Mouse (Mus musculus): Measurements from ENCODE around the gene Pga5. TPM values are rescaled to one million over a fixed set of nuclear protein-coding genes. Genes with fewer than 3 reads are reported as not detected.

The Pga5 gene
- polyA plus RNA-seq, 1 experiment, result not detected

GRCm38 (mm10) chr19:10693926-10694682, 16.2 kb upstream of the Pga5 start:
- no peak for TF ChIP-seq POLR2A (IDR thresholded peaks at IDR 0.05; ENCODE audit: borderline replicate concordance, extremely low read depth, low read depth, low read length)
- TF ChIP-seq CTCF (IDR thresholded peaks at IDR 0.05; ENCODE audit: insufficient read depth, low read length), result no peak
- Histone ChIP-seq H3K4me3 (replicated peaks; ENCODE audit: extremely low read depth, low read depth, low read length) (no peak overlapping the region), H3K4me1 (ENCODE audit: control insufficient read depth, insufficient read depth, low read length) (peaks cover 22% of the 10 kb centered on the region)
- 63% methylated on average over 10 of the region's 10 CpGs for WGBS
- DNase-seq, result no peak

- H3K4me3 ChIP-seq (replicated peaks; ENCODE audit: extremely low read depth, low read depth, low read length), result no peak overlapping the region
- peaks cover 14% of the 10 kb centered on the region for H3K4me1 ChIP-seq (ENCODE audit: control insufficient read depth, insufficient read depth, low read length)
- DNase-seq, result no peak
- 75% methylated on average over 4 of the region's 4 CpGs for WGBS
- TF ChIP-seq CTCF (IDR thresholded peaks at IDR 0.05; ENCODE audit: insufficient read depth, low read length) (no peak), POLR2A (IDR thresholded peaks at IDR 0.05; ENCODE audit: borderline replicate concordance, extremely low read depth, low read depth, low read length) (no peak)
Observed at GRCm38 (mm10) chr19:10692361-10692760, 14.5 kb upstream of the Pga5 start.

GRCm38 (mm10) chr19:10691660-10692059, 13.8 kb upstream of the Pga5 start:
- WGBS, result 72% methylated on average over 3 of the region's 3 CpGs
- Histone ChIP-seq H3K4me1 (ENCODE audit: control insufficient read depth, insufficient read depth, low read length) (peaks cover 14% of the 10 kb centered on the region), H3K4me3 (replicated peaks; ENCODE audit: extremely low read depth, low read depth, low read length) (no peak overlapping the region)
- DNase-seq, result no peak
- TF ChIP-seq CTCF (IDR thresholded peaks at IDR 0.05; ENCODE audit: insufficient read depth, low read length) (no peak), POLR2A (IDR thresholded peaks at IDR 0.05; ENCODE audit: borderline replicate concordance, extremely low read depth, low read depth, low read length) (no peak)

- WGBS, result 82% methylated on average over 4 of the region's 4 CpGs
- no peak for DNase-seq
- no peak overlapping the region for H3K4me3 ChIP-seq (replicated peaks; ENCODE audit: extremely low read depth, low read depth, low read length)
- H3K4me1 ChIP-seq (ENCODE audit: control insufficient read depth, insufficient read depth, low read length), result peaks cover 14% of the 10 kb centered on the region
- TF ChIP-seq CTCF (IDR thresholded peaks at IDR 0.05; ENCODE audit: insufficient read depth, low read length), result no peak
- no peak for TF ChIP-seq POLR2A (IDR thresholded peaks at IDR 0.05; ENCODE audit: borderline replicate concordance, extremely low read depth, low read depth, low read length)
Observed at GRCm38 (mm10) chr19:10691121-10691520, 13.2 kb upstream of the Pga5 start.

- no peak for TF ChIP-seq POLR2A (IDR thresholded peaks at IDR 0.05; ENCODE audit: borderline replicate concordance, extremely low read depth, low read depth, low read length)
- no peak for TF ChIP-seq CTCF (IDR thresholded peaks at IDR 0.05; ENCODE audit: insufficient read depth, low read length)
- no peak for DNase-seq
- no peak overlapping the region for H3K4me3 ChIP-seq (replicated peaks; ENCODE audit: extremely low read depth, low read depth, low read length)
- H3K4me1 ChIP-seq (ENCODE audit: control insufficient read depth, insufficient read depth, low read length), result peaks cover 14% of the 10 kb centered on the region
- 46% methylated on average over 3 of the region's 3 CpGs for WGBS
Observed at GRCm38 (mm10) chr19:10690336-10690735, 12.5 kb upstream of the Pga5 start.

GRCm38 (mm10) chr19:10689470-10690166, 11.7 kb upstream of the Pga5 start:
- Histone ChIP-seq H3K4me1 (ENCODE audit: control insufficient read depth, insufficient read depth, low read length) (peaks cover 14% of the 10 kb centered on the region), H3K4me3 (replicated peaks; ENCODE audit: extremely low read depth, low read depth, low read length) (peak overlapping the region; percentile 94)
- DNase-seq, result no peak
- WGBS, result 33% methylated on average over 5 of the region's 5 CpGs
- TF ChIP-seq POLR2A (IDR thresholded peaks at IDR 0.05; ENCODE audit: borderline replicate concordance, extremely low read depth, low read depth, low read length) (no peak), CTCF (IDR thresholded peaks at IDR 0.05; ENCODE audit: insufficient read depth, low read length) (no peak)

- H3K4me1 ChIP-seq (ENCODE audit: control insufficient read depth, insufficient read depth, low read length), result peaks cover 11% of the 10 kb centered on the region
- DNase-seq, result peak; percentile 97
- under 1% methylated on average over 74 of the region's 74 CpGs for WGBS
- TF ChIP-seq POLR2A (IDR thresholded peaks at IDR 0.05; ENCODE audit: borderline replicate concordance, extremely low read depth, low read depth, low read length), result peak; percentile 58
- no peak for TF ChIP-seq CTCF (IDR thresholded peaks at IDR 0.05; ENCODE audit: insufficient read depth, low read length)
- peak within 1 kb of the TSS; percentile 94 for H3K4me3 ChIP-seq (replicated peaks; ENCODE audit: extremely low read depth, low read depth, low read length)
Observed at GRCm38 (mm10) chr19:10688537-10689352, 10.9 kb upstream of the Pga5 start, which contains the start of gene Vps37c. Gene Vps37c, plus strand, starts transcription at chr19:10688735.

- Histone ChIP-seq H3K4me3 (replicated peaks; ENCODE audit: extremely low read depth, low read depth, low read length) (no peak overlapping the region), H3K4me1 (ENCODE audit: control insufficient read depth, insufficient read depth, low read length) (peaks cover 9% of the 10 kb centered on the region)
- WGBS, result 58% methylated on average over 2 of the region's 2 CpGs
- no peak for DNase-seq
- TF ChIP-seq CTCF (IDR thresholded peaks at IDR 0.05; ENCODE audit: insufficient read depth, low read length), result no peak
Observed at GRCm38 (mm10) chr19:10685727-10686126, 7.9 kb upstream of the Pga5 start.

GRCm38 (mm10) chr19:10685081-10685480, 7.2 kb upstream of the Pga5 start:
- no peak for DNase-seq
- TF ChIP-seq POLR2A (IDR thresholded peaks at IDR 0.05; ENCODE audit: borderline replicate concordance, extremely low read depth, low read depth, low read length) (no peak), CTCF (IDR thresholded peaks at IDR 0.05; ENCODE audit: insufficient read depth, low read length) (no peak)
- Histone ChIP-seq H3K4me1 (ENCODE audit: control insufficient read depth, insufficient read depth, low read length) (peaks cover 9% of the 10 kb centered on the region), H3K4me3 (replicated peaks; ENCODE audit: extremely low read depth, low read depth, low read length) (no peak overlapping the region)
- WGBS, result 88% methylated on average over 9 of the region's 9 CpGs

Data from lung, adult 2 months (tissue).